Mouse (Mus musculus) kidney, embryonic 14.5 days (tissue): Measurements from ENCODE around the gene Pdzrn3. TPM values are rescaled to one million over a fixed set of nuclear protein-coding genes. Genes with fewer than 3 reads are reported as not detected.

Experiments
- ATAC-seq: fragments of 200-750 bp; cut with Nextera tagmentation; 2 replicates; pipeline ENCODE4 v1.8.0; 2017; ENCODE audit warnings: moderate number of reproducible peaks, mild to moderate bottlenecking, moderate TSS enrichment, moderate library complexity; ENCODE audit not compliant: low FRiP score, low TSS enrichment
- H3K27ac ChIP-seq: fragments of 300-500 bp; sonication (generic); 2 replicates; pipeline ENCODE4 v1.5.1; 2014; ENCODE audit warnings: low read depth, mild to moderate bottlenecking, low read length, moderate library complexity, mixed read lengths
- H3K27me3 ChIP-seq: fragments of 300-500 bp; sonication (generic); 2 replicates; pipeline ENCODE4 v1.6.1; 2014; ENCODE audit warnings: mild to moderate bottlenecking, low read length; ENCODE audit not compliant: control insufficient read depth, insufficient read depth
- H3K36me3 ChIP-seq: fragments of 300-500 bp; sonication (generic); 2 replicates; pipeline ENCODE4 v1.6.1; 2014; ENCODE audit warnings: low read length, mixed read lengths; ENCODE audit not compliant: control insufficient read depth, insufficient read depth
- H3K4me1 ChIP-seq: fragments of 300-500 bp; sonication (generic); 2 replicates; pipeline ENCODE4 v1.6.1; 2014; ENCODE audit warnings: low read length, mixed read lengths; ENCODE audit not compliant: control insufficient read depth, insufficient read depth
- H3K4me2 ChIP-seq: fragments of 300-500 bp; sonication (generic); replicated peaks from 2 replicates; pipeline ENCODE4 v1.6.1; 2014; ENCODE audit warnings: low read depth, mild to moderate bottlenecking, low read length
- H3K4me3 ChIP-seq: fragments of 300-500 bp; sonication (generic); 2 replicates; pipeline ENCODE4 v1.5.1; 2014; ENCODE audit warnings: mild to moderate bottlenecking, low read length
- H3K9ac ChIP-seq: fragments of 300-500 bp; sonication (generic); 2 replicates; pipeline ENCODE4 v1.6.1; 2014; ENCODE audit warnings: low read depth, mild to moderate bottlenecking, low read length, moderate library complexity
- H3K9me3 ChIP-seq: fragments of 300-500 bp; sonication (generic); 2 replicates; pipeline ENCODE4 v1.6.1; 2016; ENCODE audit warnings: low read length; ENCODE audit not compliant: control insufficient read depth
- WGBS: fragments of 180-500 bp; shearing (Covaris S2); extraction: QIAGEN DNeasy Blood & Tissue Kit; methylation state at CpG from one replicate; pipeline ENCODE4 v1.1.7; 2014; 5-methylcytosine and 5-hydroxymethylcytosine counted together
- polyA plus RNA-seq: library from polyadenylated mRNA; unstranded; fragments of >200 nt; fragmentation: Nextera tagmentation; extraction: Ambion mirVana; gene quantifications from 2 replicates; pipeline ENCODE4 v1.2.1, GENCODE M21; 2014

The Pdzrn3 gene
- polyA plus RNA-seq, 1 experiment from 2014 or later: 12.1 TPM

- no peaks in the 10 kb centered on the region for H3K36me3 ChIP-seq
- H3K4me2 ChIP-seq: no peak overlapping the region
- peaks cover 23% of the 10 kb centered on the region for H3K4me1 ChIP-seq
- no peak for ATAC-seq
- WGBS: 91% methylated on average over 3 of the region's 3 CpGs
- no peaks in the 10 kb centered on the region for H3K27me3 ChIP-seq
- no peak overlapping the region for H3K4me3 ChIP-seq
- H3K27ac ChIP-seq: no peak overlapping the region
- H3K9me3 ChIP-seq: no peaks in the 10 kb centered on the region
- no peak overlapping the region for H3K9ac ChIP-seq
Measured at GRCm38 (mm10) chr6:101327196-101327595, 50.5 kb downstream of the Pdzrn3 start.

DNA sequence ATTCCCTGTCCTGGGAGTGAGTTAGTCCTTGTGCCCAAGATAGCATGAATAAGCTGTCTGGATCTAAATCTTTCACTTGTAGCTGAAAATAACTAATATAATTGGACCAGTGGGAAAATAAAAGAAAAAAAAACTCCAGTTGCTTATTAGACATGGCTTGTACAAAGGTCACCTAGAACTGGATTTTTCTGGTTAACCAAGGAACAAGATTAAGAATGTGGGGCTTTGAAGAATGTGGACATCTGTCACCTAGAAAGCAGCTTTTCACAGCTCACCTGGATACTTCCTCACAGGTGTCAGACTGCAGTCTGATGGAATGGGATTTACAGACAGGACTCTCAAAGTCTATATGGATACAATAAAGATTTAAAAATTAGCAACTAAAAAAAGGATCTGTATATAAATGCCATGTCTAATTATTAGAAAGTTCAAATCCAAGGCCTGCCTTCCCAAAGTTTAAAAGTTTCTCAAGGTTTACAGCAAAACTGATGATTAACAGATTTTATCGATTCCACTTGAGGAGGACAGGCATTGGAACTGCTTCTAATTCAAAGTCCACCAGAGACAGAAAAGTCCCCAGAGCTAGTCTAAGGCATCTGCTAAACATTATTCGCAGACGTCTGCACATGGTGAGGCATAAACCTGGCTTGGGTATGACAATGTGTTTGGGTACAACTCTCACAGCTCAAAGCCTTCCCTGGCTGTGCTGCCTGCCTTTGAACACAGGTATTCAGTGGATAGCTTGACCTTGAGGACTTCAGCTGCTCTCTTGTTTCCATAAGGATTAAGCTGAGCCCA is 51.7 kb downstream of the Pdzrn3 start:
- Histone ChIP-seq H3K36me3 (no peaks in the 10 kb centered on the region), H3K27me3 (no peaks in the 10 kb centered on the region), H3K4me2 (no peak overlapping the region), H3K9me3 (no peaks in the 10 kb centered on the region), H3K4me1 (peaks cover 16% of the 10 kb centered on the region), H3K9ac (no peak overlapping the region), H3K27ac (no peak overlapping the region), H3K4me3 (no peak overlapping the region)
- no peak for ATAC-seq
- 84% methylated on average over 3 of the region's 3 CpGs for WGBS

DNA sequence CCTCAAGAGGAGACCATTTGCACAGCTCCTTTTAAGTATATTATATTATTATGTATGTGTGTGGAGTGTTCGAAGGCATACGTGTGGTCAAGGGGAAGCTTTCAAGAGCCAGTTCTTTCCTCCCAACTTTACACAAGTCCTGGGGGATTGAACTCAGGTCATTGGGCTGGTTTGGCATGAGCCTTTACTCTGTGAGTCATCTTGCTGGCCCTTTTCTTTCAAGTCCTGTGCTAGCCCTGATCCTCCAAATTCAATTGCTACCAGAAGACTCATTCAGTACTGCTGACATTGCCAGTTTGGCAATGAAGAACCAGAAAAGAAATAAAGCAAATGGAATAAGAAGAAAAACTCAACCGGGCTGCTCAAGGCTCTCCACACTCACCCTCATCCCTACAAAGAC is 55.1 kb downstream of the Pdzrn3 start:
- Histone ChIP-seq H3K4me3 (no peak overlapping the region), H3K4me1 (0 out of 2 replicates have a peak, but pooled peaks cover 8% of the 10 kb centered on the region), H3K9me3 (no peaks in the 10 kb centered on the region), H3K27ac (no peak overlapping the region), H3K9ac (no peak overlapping the region), H3K4me2 (no peak overlapping the region), H3K27me3 (no peaks in the 10 kb centered on the region), H3K36me3 (no peaks in the 10 kb centered on the region)
- no peak for ATAC-seq
- WGBS: 92% methylated on average over 3 of the region's 3 CpGs

- Histone ChIP-seq H3K27ac (no peak overlapping the region), H3K4me3 (no peak overlapping the region), H3K4me1 (0 out of 2 replicates have a peak, but pooled peaks cover 13% of the 10 kb centered on the region), H3K9me3 (no peaks in the 10 kb centered on the region), H3K36me3 (no peaks in the 10 kb centered on the region), H3K9ac (no peak overlapping the region), H3K4me2 (no peak overlapping the region), H3K27me3 (no peaks in the 10 kb centered on the region)
- WGBS: 71% methylated on average over 3 of the region's 3 CpGs
- no peak for ATAC-seq
Measured at GRCm38 (mm10) chr6:101320386-101320785, 57.3 kb downstream of the Pdzrn3 start.

DNA sequence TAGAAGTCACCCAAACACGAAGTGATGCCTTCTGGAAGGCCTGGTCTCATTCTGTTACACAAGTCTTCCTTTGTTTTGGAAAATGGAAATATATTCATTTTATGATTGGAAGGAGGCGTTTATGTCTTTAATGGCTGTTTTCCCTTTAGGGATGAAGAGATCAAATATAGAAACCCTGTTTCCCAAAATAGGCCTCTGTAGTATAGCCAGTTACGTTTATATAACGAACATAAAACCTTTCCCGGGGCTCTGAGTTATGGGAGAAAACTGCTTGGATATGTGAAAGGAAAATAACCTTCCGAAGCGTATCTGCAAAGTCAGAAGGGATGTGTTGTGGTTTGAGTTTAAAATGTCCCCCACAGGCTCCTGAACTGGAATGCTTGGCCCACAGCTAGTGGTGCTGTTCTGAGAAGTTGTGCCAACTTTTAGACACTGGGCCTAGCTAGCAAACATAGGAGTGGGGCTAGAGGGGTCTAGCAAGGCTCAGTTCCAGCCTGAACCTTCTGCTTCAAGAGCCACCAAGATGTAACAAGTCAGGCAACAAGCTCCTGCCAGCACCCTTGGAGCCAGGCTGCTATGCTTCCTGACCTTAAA is 58.2 kb downstream of the Pdzrn3 start:
- no peak overlapping the region for H3K27ac ChIP-seq

DNA sequence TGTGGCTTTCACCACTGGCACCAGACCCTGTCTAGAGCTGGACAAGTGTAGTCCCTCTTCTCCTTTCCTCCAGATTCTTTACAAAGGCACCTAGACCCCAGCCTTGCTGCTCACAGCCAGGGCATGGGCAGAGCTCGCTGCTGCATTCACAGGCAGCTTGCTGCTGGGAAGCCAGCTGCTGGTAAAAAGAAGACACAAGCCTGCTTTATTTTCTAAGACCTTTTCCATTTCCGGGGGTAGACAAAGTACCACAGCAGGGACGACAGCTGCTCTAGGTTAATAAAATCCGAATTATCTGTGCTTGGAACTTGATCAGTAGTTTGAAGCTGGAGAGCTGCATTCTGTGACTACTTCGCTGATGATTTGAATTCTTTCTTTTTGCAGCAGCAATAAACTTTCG is 59.2 kb downstream of the Pdzrn3 start:
- 61% methylated on average over 6 of the region's 6 CpGs for WGBS
- Histone ChIP-seq H3K9me3 (no peaks in the 10 kb centered on the region), H3K4me1 (0 out of 2 replicates have a peak, but pooled peaks cover 13% of the 10 kb centered on the region), H3K4me3 (no peak overlapping the region), H3K27ac (no peak overlapping the region), H3K4me2 (no peak overlapping the region), H3K9ac (no peak overlapping the region), H3K27me3 (no peaks in the 10 kb centered on the region), H3K36me3 (no peaks in the 10 kb centered on the region)
- ATAC-seq: no peak

More for the DNA sequence above, 58.2 kb downstream of the Pdzrn3 start:
- no peak for ATAC-seq
- 53% methylated on average over 7 of the region's 7 CpGs for WGBS
- no peaks in the 10 kb centered on the region for H3K36me3 ChIP-seq
- no peaks in the 10 kb centered on the region for H3K27me3 ChIP-seq
- H3K9ac ChIP-seq: no peak overlapping the region
- no peaks in the 10 kb centered on the region for H3K9me3 ChIP-seq
- 0 out of 2 replicates have a peak, but pooled peaks cover 13% of the 10 kb centered on the region for H3K4me1 ChIP-seq
- no peak overlapping the region for H3K4me3 ChIP-seq
- no peak overlapping the region for H3K4me2 ChIP-seq

DNA sequence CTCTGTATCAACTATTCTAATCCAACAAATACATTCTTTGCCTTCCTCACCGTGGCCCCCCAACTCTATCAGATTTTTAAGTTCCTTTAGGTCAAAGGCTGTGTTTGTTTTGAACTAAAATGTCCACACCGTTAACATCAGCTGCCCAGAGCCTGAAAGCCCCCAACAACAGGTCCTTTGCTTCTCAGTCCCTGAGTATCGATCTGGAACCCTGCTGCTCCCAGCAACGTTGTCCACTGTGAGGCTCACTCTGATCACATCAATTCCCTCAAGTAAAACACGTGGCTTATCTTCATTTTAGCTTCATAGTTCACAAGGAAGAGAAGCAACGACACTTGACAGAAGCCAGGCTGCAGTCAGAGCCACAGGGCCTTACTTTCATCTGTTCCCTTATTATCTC is 66.3 kb downstream of the Pdzrn3 start:
- no peak for ATAC-seq
- Histone ChIP-seq H3K27me3 (no peaks in the 10 kb centered on the region), H3K4me2 (no peak overlapping the region), H3K4me1 (0 out of 2 replicates have a peak, but pooled peaks cover 9% of the 10 kb centered on the region), H3K9me3 (no peaks in the 10 kb centered on the region), H3K9ac (no peak overlapping the region), H3K36me3 (no peaks in the 10 kb centered on the region), H3K27ac (no peak overlapping the region), H3K4me3 (no peak overlapping the region)
- WGBS: 28% methylated on average over 6 of the region's 6 CpGs

GRCm38 (mm10) chr6:101310491-101310890 is 67.2 kb downstream of the Pdzrn3 start:
- H3K27me3 ChIP-seq: no peaks in the 10 kb centered on the region
- 85% methylated on average over 9 of the region's 9 CpGs for WGBS
- ATAC-seq: no peak
- H3K27ac ChIP-seq: no peak overlapping the region
- H3K4me1 ChIP-seq: 0 out of 2 replicates have a peak, but pooled peaks cover 6% of the 10 kb centered on the region
- H3K36me3 ChIP-seq: no peaks in the 10 kb centered on the region
- H3K4me2 ChIP-seq: no peak overlapping the region
- H3K9ac ChIP-seq: no peak overlapping the region
- H3K9me3 ChIP-seq: no peaks in the 10 kb centered on the region
- no peak overlapping the region for H3K4me3 ChIP-seq

- no peak overlapping the region for H3K4me3 ChIP-seq
- H3K27me3 ChIP-seq: no peaks in the 10 kb centered on the region
- no peak overlapping the region for H3K9ac ChIP-seq
- H3K27ac ChIP-seq: no peak overlapping the region
- no peaks in the 10 kb centered on the region for H3K9me3 ChIP-seq
- H3K4me2 ChIP-seq: no peak overlapping the region
- 0 out of 2 replicates have a peak, but pooled peaks cover 6% of the 10 kb centered on the region for H3K4me1 ChIP-seq
- ATAC-seq: no peak
- 66% methylated on average over 11 of the region's 11 CpGs for WGBS
- H3K36me3 ChIP-seq: no peaks in the 10 kb centered on the region
Measured at GRCm38 (mm10) chr6:101307964-101308531, 69.6 kb downstream of the Pdzrn3 start.
